Mouse (Mus musculus): ENCODE data around the gene Sebox.

DNA sequence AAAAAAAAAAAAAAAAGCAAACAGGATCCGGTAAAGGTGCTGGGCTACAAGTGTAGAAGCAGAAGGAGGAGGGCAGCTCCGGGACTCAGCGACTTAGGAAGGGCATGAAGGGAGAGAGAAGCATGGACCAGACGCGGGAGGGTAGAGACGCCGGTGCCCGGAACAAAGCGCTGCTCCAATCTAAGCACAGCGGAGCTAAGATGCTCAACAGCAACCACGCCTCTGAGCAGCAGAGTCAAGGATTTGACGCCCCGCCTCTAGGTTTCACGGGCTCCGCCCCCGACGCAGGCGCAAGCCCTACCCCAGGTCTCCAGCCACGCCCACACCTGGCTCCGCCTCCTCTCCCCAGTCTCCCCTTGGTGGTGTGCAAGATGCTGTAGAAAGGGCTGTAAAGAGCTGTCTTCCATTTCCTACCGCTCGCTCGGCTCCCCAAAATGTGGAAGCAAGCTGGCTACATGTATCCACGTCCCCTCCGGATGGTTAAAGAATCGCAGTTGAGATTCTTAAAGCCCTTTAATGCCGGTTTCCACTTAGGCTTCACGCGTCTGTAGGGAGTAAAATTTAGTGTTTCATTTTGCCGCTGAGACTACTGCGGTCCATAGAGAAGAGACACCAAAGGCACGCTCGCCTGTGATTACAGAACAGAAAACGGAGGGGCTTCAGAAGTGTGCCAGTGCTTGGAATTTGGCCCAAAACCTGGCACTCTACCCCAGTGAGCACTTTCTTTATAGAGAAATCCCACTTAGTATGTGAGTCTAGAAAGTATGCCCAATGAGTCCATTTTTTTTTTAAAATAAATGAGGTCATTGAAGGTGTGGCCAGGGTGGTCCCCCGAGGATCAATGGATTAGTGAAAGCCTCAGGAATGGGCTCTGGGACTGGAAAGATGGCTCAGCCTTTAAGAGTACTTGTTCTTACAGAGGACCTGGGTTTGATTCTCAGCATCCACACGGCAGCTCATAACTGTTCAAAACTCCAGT, 5.4 kb upstream of the Sebox start, which contains the start of gene Sarm1:
- no peak for TF ChIP-seq EP300 (IDR thresholded peaks at IDR 0.05; ENCODE audit: low read depth)
- TF ChIP-seq CTCF (IDR thresholded peaks at IDR 0.05; ENCODE audit: low read depth), result no peak

All from liver, postnatal 0 days (tissue).